Mouse (Mus musculus) Patski (cell line): ENCODE data around the gene Notch2. TPM values are rescaled to one million over a fixed set of nuclear protein-coding genes. Genes with fewer than 3 reads are reported as not detected.

ENCODE experiments used
- ATAC-seq: fragments of 100-300 bp; one replicate; pipeline ENCODE4 v1.8.0; 2021
- CTCF ChIA-PET: fragments of 350-600 bp; sonication (Branson Sonifier 250); formaldehyde crosslinking; loops from one replicate; lab custom pipeline; 2022; ENCODE audit warnings: inconsistent platforms; lab: Charles Lee
- POLR2A ChIA-PET: fragments of 350-600 bp; sonication (Branson Sonifier 250); formaldehyde crosslinking; loops from one replicate; lab custom pipeline; 2022; ENCODE audit warnings: antibody characterized with exemption, inconsistent platforms; lab: Charles Lee
- DNase-seq: peaks from one replicate; pipeline ENCODE4 v3.0.0-alpha.2; 2011; ENCODE audit warnings: low read depth, low spot score
- H3K27me3 ChIP-seq: fragments of 371-371 bp; one replicate; pipeline ENCODE4 v1.5.1; 2021
- CTCF ChIP-seq: fragments of 100-300 bp; IDR thresholded peaks from one replicate; pipeline ENCODE4 v1.5.1; 2021
- in situ Hi-C: fragments of 300-500 bp; cut with MboI; formaldehyde crosslinking; loops from 3 replicates; pipeline ENCODE4 v1.11.1; 2018; ENCODE audit warnings: low pct_unique_long_range_greater_than_20kb, mixed read lengths
- polyA plus RNA-seq: library from polyadenylated mRNA; unstranded; gene quantifications from one replicate; pipeline ENCODE4 v1.2.3, GENCODE M21; 2021

Notch2 gene
- polyA plus RNA-seq, 1 experiment from 2014 or later = 65.2 TPM

DNA sequence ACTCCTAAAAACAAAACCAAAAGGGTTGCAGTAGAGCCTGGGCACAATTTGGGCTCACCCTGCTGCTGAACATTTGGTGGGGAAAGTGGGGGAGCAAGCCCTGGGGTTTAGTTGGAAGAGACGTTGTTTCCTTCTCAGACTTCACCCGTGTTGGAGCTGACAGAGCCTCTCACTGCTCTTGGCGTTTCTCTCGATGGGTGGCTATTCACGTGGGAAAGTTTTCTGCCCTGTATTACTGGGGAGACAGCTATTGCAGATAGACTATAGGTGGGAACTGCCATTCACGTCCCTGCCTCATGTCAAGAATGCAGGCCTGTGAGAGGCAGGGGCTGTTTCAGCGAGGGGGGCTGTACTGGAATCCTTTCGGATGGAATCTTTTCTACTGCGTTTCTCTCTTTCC, 50.5 kb downstream of the Notch2 start:
- ChIA-PET POLR2A (interaction anchor here (1.1 to 1.4 kb wide), 2 partner anchors 10 to 38 kb away, joined by 3 to 4 read pairs; no protein-coding TSS in a partner anchor), CTCF (interaction anchor here (0.9 to 1.2 kb wide), 2 partner anchors 21 to 45 kb away, joined by 3 read pairs; no protein-coding TSS in a partner anchor)
- ATAC-seq = no peak
- in situ Hi-C loops = no loop called here
- DNase-seq = no peak
- no peak for TF ChIP-seq CTCF
- no peaks in the 10 kb centered on the region for H3K27me3 ChIP-seq

GRCm38 (mm10) chr3:98065004-98065403, 51.7 kb downstream of the Notch2 start:
- ChIA-PET CTCF (interaction anchor here (1.2 to 2.3 kb wide), 4 partner anchors 10 to 137 kb away, joined by 3 to 8 read pairs (median 4); no protein-coding TSS in a partner anchor), POLR2A (interaction anchor here (0.6 kb wide), 1 partner anchor 36 kb away, joined by 4 read pairs; no protein-coding TSS in a partner anchor)
- DNase-seq (no peak), ATAC-seq (no peak)
- no peaks in the 10 kb centered on the region for H3K27me3 ChIP-seq
- in situ Hi-C loops = no loop called here
- no peak for TF ChIP-seq CTCF

DNA sequence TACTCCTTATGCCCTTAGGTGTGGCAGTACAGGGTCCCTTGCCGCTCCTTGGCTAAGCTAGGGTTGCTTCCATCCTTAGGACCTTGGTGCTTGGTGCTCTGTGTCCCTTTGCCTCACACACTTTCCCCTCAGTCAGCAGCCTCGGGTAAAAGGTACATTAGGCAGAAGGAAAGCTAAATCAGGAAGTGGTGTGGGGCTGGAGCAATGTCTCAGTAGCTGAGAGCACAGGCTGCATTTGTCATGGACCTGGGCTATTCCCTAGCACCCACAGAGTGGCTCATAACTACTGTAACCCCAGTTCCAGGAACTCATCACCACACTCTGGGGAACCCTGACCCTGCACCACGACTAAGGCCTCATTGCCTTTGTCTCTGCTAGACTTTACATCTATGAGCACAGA, 53.1 kb downstream of the Notch2 start:
- CTCF ChIA-PET = interaction anchor here (2.3 kb wide), 1 partner anchor 139 kb away, joined by 8 read pairs; no protein-coding TSS in a partner anchor
- no peaks in the 10 kb centered on the region for H3K27me3 ChIP-seq
- in situ Hi-C loops = no loop called here
- no peak for ATAC-seq
- no peak for DNase-seq
- POLR2A ChIA-PET = interaction anchor here (0.7 kb wide), 1 partner anchor 30 kb away, joined by 3 read pairs; no protein-coding TSS in a partner anchor
- TF ChIP-seq CTCF = no peak

GRCm38 (mm10) chr3:98067413-98067812, 54.1 kb downstream of the Notch2 start:
- DNase-seq (no peak), ATAC-seq (no peak)
- H3K27me3 ChIP-seq = no peaks in the 10 kb centered on the region
- in situ Hi-C loops = no loop called here
- CTCF ChIA-PET = no interaction called here
- POLR2A ChIA-PET = no interaction called here
- no peak for TF ChIP-seq CTCF

DNA sequence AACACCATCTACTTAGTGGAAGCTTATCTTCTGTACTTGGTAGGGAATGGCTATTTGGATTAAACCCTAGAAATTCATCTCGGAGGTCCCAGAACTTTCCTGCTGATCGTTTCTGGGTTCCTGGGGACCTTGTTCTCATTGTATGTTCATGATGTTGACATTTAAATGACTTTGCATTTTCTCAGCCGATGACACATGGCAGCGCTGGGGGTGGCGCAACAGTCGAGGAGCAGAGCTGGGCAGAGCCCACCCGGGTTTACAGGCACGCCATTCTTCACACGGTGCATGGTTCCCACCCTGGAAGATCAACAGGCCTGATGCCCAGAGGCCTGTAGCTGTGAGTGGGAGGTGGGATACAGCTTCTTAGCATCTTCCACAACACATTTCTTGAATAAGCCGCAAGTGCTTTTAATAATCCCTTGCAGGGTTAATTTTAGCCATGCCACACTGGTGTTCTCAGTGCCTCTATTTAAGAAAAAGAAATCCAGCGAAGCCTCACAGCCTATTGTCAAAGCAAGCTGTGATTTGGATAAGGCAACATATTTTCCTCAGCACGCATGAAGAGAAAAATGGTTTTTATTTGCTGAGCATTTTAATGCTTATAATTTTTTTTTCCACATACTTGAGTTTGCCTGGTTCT, 54.6 kb downstream of the Notch2 start:
- in situ Hi-C loops = no loop called here
- no peak for ATAC-seq
- CTCF ChIA-PET = no interaction called here
- POLR2A ChIA-PET = no interaction called here
- no peaks in the 10 kb centered on the region for H3K27me3 ChIP-seq
- DNase-seq = no peak
- TF ChIP-seq CTCF = no peak

DNA sequence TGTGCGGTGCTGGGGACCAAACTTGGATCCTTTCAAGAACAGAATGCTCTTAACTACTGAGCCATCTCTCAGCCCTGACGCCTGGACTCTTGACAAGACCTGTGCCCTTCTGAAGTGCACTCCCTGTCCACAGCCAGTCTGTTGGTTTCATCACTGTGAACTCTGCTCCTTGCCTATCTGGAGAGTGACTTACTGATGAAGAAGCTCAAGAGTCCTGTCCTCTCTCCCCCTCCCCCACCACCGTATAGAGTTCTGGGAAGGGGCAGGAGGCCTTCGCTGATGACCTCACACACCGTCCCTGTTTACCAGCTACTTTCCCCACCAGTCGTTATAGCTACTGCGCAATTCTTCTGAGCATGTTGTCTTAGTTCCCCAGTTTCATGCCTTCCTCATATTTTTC, 55.8 kb downstream of the Notch2 start:
- DNase-seq (no peak), ATAC-seq (no peak)
- CTCF ChIA-PET = interaction anchor here (1.0 to 1.6 kb wide), 5 partner anchors 13 to 31 kb away, joined by 3 to 6 read pairs (median 5); no protein-coding TSS in a partner anchor
- TF ChIP-seq CTCF = no peak
- POLR2A ChIA-PET = interaction anchor here (0.5 kb wide), 1 partner anchor 105 kb away, joined by 4 read pairs; no protein-coding TSS in a partner anchor
- no peaks in the 10 kb centered on the region for H3K27me3 ChIP-seq
- in situ Hi-C loops = no loop called here

DNA sequence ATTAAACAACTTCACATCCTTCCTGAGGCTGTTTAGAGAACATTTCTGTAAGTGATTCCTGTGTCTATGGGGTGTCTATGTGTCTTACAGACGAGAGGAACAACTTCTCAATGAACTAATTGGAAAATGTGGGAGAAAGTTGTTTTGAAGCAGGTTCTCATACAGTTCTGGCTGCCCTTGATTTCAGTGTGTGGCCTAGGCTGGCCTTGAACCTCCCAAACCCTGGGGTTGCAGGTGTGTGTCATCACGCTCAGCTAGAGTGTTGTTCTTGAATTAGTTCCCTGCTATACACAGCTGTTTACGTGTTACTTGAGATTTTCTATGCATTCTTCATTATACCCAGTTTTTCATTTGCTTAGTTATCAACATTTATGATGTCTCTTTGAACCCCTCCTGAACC, 56.5 kb downstream of the Notch2 start:
- ChIA-PET CTCF (interaction anchor here (1.0 to 1.9 kb wide), 5 partner anchors 12 to 29 kb away, joined by 3 to 6 read pairs (median 5); no protein-coding TSS in a partner anchor), POLR2A (no interaction called here)
- H3K27me3 ChIP-seq = no peaks in the 10 kb centered on the region
- no peak for TF ChIP-seq CTCF
- in situ Hi-C loops = no loop called here
- DNase-seq (no peak), ATAC-seq (no peak)

DNA sequence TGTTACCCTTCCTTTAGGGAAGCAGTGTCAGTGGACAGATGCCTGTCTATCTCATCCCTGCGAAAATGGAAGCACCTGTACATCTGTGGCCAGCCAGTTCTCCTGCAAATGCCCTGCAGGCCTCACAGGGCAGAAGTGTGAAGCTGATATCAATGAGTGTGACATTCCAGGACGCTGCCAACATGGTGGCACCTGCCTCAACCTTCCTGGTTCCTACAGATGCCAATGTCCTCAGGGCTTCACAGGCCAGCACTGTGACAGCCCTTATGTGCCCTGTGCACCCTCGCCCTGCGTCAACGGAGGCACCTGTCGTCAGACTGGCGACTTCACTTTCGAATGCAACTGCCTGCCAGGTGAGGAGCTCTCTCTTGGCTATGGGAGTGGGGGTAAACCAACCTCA, 59.2 kb downstream of the Notch2 start:
- in situ Hi-C loops = no loop called here
- DNase-seq = no peak
- ATAC-seq = no peak
- ChIA-PET CTCF (interaction anchor here (1.1 to 1.2 kb wide), 2 partner anchors 16 to 19 kb away, joined by 3 to 5 read pairs; no protein-coding TSS in a partner anchor), POLR2A (interaction anchor here (0.6 kb wide), 1 partner anchor 16 kb away, joined by 4 read pairs; no protein-coding TSS in a partner anchor)
- TF ChIP-seq CTCF = no peak
- H3K27me3 ChIP-seq = no peaks in the 10 kb centered on the region

GRCm38 (mm10) chr3:98073545-98073944, 60.2 kb downstream of the Notch2 start:
- no peaks in the 10 kb centered on the region for H3K27me3 ChIP-seq
- no peak for TF ChIP-seq CTCF
- CTCF ChIA-PET = interaction anchor here (1.2 kb wide), 1 partner anchor 18 kb away, joined by 5 read pairs; no protein-coding TSS in a partner anchor
- ATAC-seq (no peak), DNase-seq (no peak)
- in situ Hi-C loops = no loop called here
- POLR2A ChIA-PET = no interaction called here

GRCm38 (mm10) chr3:98074622-98075231, 61.4 kb downstream of the Notch2 start:
- H3K27me3 ChIP-seq = no peaks in the 10 kb centered on the region
- ChIA-PET POLR2A (interaction anchor here (0.7 kb wide), 1 partner anchor 83 kb away, joined by 3 read pairs; no protein-coding TSS in a partner anchor), CTCF (no interaction called here)
- no peak for DNase-seq
- in situ Hi-C loops = no loop called here
- ATAC-seq = no peak
- no peak for TF ChIP-seq CTCF
